Mouse (Mus musculus): Measurements from ENCODE around the gene Ptprz1. TPM values are rescaled to one million over a fixed set of nuclear protein-coding genes. Genes with fewer than 3 reads are reported as not detected.
"Not testable (repeated sequence)": the region's sequence is repeated elsewhere in the genome, so short reads cannot be mapped to it uniquely, and the experiment has no call there.

The Ptprz1 gene
- total RNA-seq, 1 experiment from 2014 or later, result not detected

- ATAC-seq (replicated peaks; ENCODE audit: insufficient number of reproducible peaks, low FRiP score, low TSS enrichment, poor library complexity, severe bottlenecking), result no peak
Measured at GRCm38 (mm10) chr6:22983769-22984519, 108.6 kb downstream of the Ptprz1 start.

DNA sequence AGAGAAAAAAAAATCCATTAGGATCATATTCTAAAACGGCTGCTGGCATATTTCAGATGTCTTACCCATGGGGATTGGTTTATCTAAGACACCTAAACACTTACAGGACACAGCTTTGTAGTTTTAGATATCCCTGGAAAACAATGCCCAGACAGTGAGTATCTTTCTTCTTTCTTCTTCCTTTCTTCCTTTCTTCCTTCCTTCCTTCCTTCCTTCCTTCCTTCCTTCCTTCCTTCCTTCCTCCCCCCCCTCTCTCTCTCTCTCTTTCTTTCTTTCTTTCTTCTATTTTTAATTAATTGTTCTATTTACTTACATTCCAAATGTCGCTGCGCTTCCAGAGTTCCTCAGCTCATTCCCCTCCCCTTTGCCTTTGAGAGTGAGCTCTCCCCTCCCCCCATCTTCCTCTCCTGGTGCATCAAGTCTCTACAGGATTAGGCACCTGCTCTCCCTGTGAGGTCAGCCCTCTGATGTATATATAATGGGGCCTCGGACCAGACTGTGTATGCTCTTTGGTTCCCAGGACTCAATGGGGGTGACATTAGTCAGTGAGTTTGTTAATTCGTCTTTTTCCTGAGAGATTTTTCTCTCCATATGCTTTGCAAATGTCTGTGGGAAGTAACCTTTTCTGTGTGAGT lies 109.3 kb downstream of the Ptprz1 start:
- no peak for ATAC-seq (replicated peaks; ENCODE audit: insufficient number of reproducible peaks, low FRiP score, low TSS enrichment, poor library complexity, severe bottlenecking)

GRCm38 (mm10) chr6:23003152-23003551 lies 127.8 kb downstream of the Ptprz1 start:
- ATAC-seq (replicated peaks; ENCODE audit: insufficient number of reproducible peaks, low FRiP score, low TSS enrichment, poor library complexity, severe bottlenecking), result no peak

GRCm38 (mm10) chr6:23014988-23015613 lies 139.8 kb downstream of the Ptprz1 start:
- no peak for ATAC-seq (replicated peaks; ENCODE audit: insufficient number of reproducible peaks, low FRiP score, low TSS enrichment, poor library complexity, severe bottlenecking)

- no peak for ATAC-seq (replicated peaks; ENCODE audit: insufficient number of reproducible peaks, low FRiP score, low TSS enrichment, poor library complexity, severe bottlenecking)
Measured at GRCm38 (mm10) chr6:23028251-23028650, 152.9 kb downstream of the Ptprz1 start.

GRCm38 (mm10) chr6:23048836-23049235 lies 173.5 kb downstream of the Ptprz1 start:
- no peak for ATAC-seq (replicated peaks; ENCODE audit: insufficient number of reproducible peaks, low FRiP score, low TSS enrichment, poor library complexity, severe bottlenecking)

DNA sequence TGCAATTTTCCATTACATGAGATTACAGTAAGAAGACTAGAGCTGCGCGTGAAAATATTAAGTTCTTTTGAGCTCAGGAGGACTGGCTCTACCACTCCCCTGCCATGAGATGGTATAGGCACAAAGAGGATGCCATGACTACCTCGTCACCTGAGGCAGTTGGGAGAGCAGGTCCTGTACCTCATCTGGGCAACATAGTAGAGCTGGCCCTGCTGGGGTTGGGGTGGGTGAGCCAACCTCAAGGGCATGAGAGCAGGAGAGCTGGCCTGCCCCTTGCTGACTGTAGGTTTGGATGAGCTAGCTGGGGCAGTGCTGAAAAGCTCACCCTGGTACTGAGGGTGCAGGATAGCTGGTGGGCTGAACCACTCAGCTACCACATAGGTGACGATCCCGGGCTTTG lies 180.4 kb downstream of the Ptprz1 start:
- ATAC-seq (replicated peaks; ENCODE audit: insufficient number of reproducible peaks, low FRiP score, low TSS enrichment, poor library complexity, severe bottlenecking), result no peak

DNA sequence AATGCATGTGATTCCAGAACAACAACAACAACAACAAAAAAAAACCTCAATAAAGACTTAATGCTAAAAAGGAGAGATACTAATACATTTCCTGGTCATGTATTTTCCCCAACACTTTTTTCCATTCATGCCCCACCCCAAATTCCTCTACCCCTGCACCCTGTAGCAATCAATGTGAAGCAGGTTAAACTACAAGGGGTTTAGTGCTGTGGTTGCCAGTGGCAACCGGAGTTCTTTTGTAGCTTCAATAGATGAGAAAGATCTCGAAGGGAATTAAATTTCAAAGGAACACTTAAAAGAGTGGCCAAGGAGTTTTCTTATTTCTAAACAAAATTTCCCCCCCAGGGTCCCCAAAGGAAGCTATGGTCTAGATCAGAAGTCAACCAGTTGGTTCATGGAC lies 200.8 kb downstream of the Ptprz1 start:
- ATAC-seq (replicated peaks; ENCODE audit: insufficient number of reproducible peaks, low FRiP score, low TSS enrichment, poor library complexity, severe bottlenecking), result no peak

DNA sequence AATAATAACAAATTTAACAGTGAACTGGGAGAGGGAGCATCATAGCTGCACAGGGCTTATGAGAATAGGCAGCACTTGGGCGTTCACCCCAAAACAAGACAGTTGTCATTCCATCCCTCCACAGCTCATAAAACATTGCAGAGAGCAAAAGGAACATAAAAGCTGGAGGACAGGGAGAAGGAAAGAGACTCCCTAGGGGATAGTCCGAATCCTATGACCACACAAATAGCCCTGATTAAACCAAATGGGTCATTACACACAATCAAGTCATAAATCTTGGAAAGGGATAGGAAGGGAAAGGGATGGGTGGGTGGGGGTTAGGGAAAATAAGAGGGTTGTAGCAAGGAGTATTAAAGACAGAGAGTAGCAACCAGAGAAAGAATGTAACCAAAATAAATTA lies 203.0 kb downstream of the Ptprz1 start:
- ATAC-seq (replicated peaks; ENCODE audit: insufficient number of reproducible peaks, low FRiP score, low TSS enrichment, poor library complexity, severe bottlenecking), result no peak

DNA sequence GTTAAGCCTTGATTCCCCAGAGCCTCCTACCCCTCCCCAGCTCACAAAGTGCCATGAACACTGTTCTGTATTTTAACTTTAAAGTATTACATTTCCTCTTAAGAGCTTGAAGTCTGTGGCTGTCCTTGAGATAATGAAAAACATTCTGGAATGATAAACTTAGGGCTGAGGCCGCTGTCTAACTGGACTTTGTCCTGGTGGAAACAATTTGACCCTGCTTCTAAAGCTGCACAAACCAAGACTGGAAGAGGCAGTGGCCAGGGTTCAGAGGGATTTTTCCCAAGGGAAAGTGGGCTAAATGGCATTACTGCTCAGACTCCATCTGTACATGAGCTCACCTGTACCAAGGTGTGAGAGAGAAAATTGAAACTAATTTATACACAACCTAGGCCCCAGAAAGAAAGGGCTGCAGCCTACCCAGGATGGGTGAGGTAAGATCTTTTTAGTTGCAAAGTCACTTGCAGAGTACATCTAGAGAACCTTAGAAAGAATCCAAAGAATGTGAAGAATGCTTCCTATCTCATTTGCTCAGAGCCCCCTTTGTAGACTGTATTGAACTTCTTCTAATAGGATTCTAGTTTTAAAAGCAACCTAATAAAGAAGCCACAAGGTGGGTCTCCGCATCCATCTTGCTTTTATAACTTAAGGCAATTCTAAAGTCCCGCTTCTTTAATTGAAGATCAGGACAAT lies 204.8 kb downstream of the Ptprz1 start:
- ATAC-seq (replicated peaks; ENCODE audit: insufficient number of reproducible peaks, low FRiP score, low TSS enrichment, poor library complexity, severe bottlenecking), result no peak

GRCm38 (mm10) chr6:23084587-23085421 lies 209.5 kb downstream of the Ptprz1 start:
- no peak for ATAC-seq (replicated peaks; ENCODE audit: insufficient number of reproducible peaks, low FRiP score, low TSS enrichment, poor library complexity, severe bottlenecking)

DNA sequence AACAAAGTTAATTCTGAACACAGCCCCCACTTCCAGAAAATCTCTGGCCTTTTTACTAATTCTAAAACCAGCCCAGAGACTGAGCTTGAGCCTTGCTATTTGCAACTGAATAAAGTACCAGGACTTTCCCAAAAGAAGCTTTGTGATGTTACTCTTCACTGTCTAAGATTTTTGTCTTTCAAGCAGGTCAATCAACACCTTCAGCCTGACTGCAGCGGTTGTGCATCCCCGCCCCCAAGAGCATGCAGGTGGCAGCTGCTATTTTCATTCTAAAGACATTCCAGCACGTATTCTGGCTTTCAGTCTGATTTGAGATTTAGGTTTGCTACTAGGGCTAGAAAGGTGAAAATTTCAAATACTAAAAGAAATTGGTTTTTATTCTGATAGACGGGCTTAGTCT lies 214.0 kb downstream of the Ptprz1 start:
- ATAC-seq (replicated peaks; ENCODE audit: insufficient number of reproducible peaks, low FRiP score, low TSS enrichment, poor library complexity, severe bottlenecking), result not testable (repeated sequence)

- not testable (repeated sequence) for ATAC-seq (replicated peaks; ENCODE audit: insufficient number of reproducible peaks, low FRiP score, low TSS enrichment, poor library complexity, severe bottlenecking)
Measured at GRCm38 (mm10) chr6:23090346-23091055, 215.2 kb downstream of the Ptprz1 start.

Data from monocyte, adult 5-6 weeks (primary cell).